Mouse (Mus musculus) adrenal gland (tissue): Measurements from ENCODE around the gene B3gnt3.

ENCODE experiments used
- intact Hi-C: fragments of 180-260 bp; cut with DNase I; formaldehyde crosslinking; loops from one replicate; pipeline ENCODE4 v1.15.1; 2025

B3gnt3 gene

DNA sequence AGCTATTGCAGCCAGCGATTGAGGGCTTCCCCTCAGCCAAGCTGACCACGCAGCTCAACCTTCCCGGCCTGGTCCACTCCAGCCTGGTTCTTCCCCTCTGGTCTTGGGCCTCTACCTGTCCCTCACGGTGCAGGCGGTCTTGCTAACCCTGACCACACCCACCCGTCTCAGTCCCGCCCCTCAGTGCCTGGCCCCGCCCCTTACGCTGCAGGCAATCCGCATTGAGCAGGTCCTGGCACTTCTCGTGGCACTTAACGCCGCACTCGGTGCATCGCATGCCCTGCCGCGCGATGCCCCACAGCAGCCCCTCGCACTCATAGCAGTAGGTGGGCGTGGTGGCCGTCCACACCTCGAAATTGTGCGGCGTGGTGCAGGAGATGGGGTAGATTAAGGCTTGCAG, 47.0 kb downstream of the B3gnt3 start:
- intact Hi-C loops, result loop anchor here (10.0 kb wide), 1 partner anchor 210 kb away; no protein-coding TSS in a partner anchor

DNA sequence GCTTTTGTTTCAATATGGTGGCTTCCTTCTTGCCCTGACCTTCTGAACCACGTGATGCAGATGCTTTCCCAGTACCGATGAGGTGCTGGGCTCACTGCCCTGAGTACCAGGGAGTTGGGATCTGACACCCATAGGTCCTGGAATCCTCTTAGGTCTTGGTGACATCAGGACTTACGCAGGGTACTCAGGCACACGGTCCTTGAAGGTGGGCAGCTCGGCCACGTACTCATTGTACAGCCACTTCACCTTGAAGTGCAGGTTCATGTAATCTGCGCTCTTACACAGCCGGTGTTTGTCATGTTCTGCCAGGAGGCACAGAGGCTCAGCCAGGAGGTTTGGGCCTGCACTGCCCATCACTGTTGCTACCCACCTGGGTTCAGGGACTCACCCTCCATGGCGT, 56.1 kb downstream of the B3gnt3 start:
- intact Hi-C loops, result no loop called here
